In the genomic region with DNA sequence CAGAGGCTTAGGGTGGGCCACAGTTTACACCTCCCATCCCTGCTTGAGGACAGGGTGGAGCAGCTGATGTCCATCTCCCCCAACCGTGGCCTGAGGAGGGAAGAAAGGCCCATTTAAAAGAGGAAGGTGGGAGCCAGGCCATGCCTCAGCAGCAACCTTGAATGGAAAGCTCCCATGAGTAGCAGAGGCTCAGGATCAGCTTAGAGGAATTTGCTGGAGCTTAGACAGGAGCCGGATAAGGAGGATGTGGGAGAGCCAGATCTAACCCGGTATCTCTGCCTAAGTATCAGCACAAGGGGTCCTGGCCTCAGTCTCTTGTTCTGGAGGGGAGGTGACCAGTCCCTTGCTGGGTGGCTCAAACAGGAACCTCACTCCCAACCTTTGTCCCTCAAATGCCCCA, we compare ENCODE assay signal across 20 mouse cellular contexts.
DNase-seq lines count a peak whose midpoint lies in the region; ATAC-seq lines count a peak whose summit lies in the region.
"Had no signal": no experiment of that assay in that cellular context is flagged by ENCODE, and none has a peak within 500 bp of the region (broad histone marks: within the 10 kb centered on the region; RNA-seq: fewer than 3 reads in every experiment).

No protein-coding gene starts in this region.

- no peaks in the 10 kb centered on the region for H3K4me1 ChIP-seq in kidney, embryonic 14.5 days (ENCODE audit: control insufficient read depth, insufficient read depth, low read length)
- H3K4me1 ChIP-seq in hindbrain, embryonic 14.5 days (replicated peaks; ENCODE audit: control insufficient read depth, insufficient read depth, low read length): no peaks in the 10 kb centered on the region

- 54% methylated on average over 3 of the region's 3 CpGs for WGBS in kidney, embryonic 14.5 days
- 62% methylated on average over 3 of the region's 3 CpGs for WGBS in hindbrain, embryonic 14.5 days

- ATAC-seq in kidney, embryonic 14.5 days (ENCODE audit: low FRiP score, low TSS enrichment): no peak
- ATAC-seq in hindbrain, embryonic 14.5 days (ENCODE audit: low FRiP score): no peak
- ATAC-seq: activated CD4-positive, CD25-positive, alpha-beta regulatory T cell, adult 4 months; CD4-positive, CD25-positive, alpha-beta regulatory T cell, adult 4 months; Patski had no signal

- H3K27ac ChIP-seq in kidney, embryonic 14.5 days (ENCODE audit: low read depth, low read length): no peak overlapping the region
- no peak overlapping the region for H3K27ac ChIP-seq in hindbrain, embryonic 14.5 days

- no peak overlapping the region for H3K4me3 ChIP-seq in kidney, embryonic 14.5 days (ENCODE audit: low read length)
- H3K4me3 ChIP-seq in hindbrain, embryonic 14.5 days (replicated peaks; ENCODE audit: low read length): no peak overlapping the region

- no peaks in the 10 kb centered on the region for H3K27me3 ChIP-seq in kidney, embryonic 14.5 days (ENCODE audit: control insufficient read depth, insufficient read depth, low read length)
- no peaks in the 10 kb centered on the region for H3K27me3 ChIP-seq in hindbrain, embryonic 14.5 days (ENCODE audit: control insufficient read depth, insufficient read depth, low read length)
- H3K27me3 ChIP-seq: CH12.LX had no signal

- no peaks in the 10 kb centered on the region for H3K9me3 ChIP-seq in kidney, embryonic 14.5 days (ENCODE audit: control insufficient read depth, low read length)
- no peaks in the 10 kb centered on the region for H3K9me3 ChIP-seq in hindbrain, embryonic 14.5 days (ENCODE audit: control insufficient read depth, low read length)

- no peak overlapping the region for H3K4me2 ChIP-seq in kidney, embryonic 14.5 days (replicated peaks; ENCODE audit: low read depth, low read length)
- H3K4me2 ChIP-seq in hindbrain, embryonic 14.5 days (replicated peaks): no peak overlapping the region

- no peaks in the 10 kb centered on the region for H3K36me3 ChIP-seq in kidney, embryonic 14.5 days (ENCODE audit: control insufficient read depth, insufficient read depth, low read length)
- H3K36me3 ChIP-seq in hindbrain, embryonic 14.5 days (replicated peaks; ENCODE audit: control insufficient read depth, insufficient read depth): no peaks in the 10 kb centered on the region
- H3K36me3 ChIP-seq: G1E had no signal

- DNase-seq in retina, adult 2 months (ENCODE audit: low read depth, low spot score): peak; percentile 28
- DNase-seq in retina, embryonic 14.5 days (ENCODE audit: low spot score): no peak
- peak; percentile 57 for DNase-seq in retina, postnatal 1 day
- peak; percentile 51 for DNase-seq in retina, postnatal 7 days (ENCODE audit: low read depth, low spot score)
- no peak for DNase-seq in hindbrain, embryonic 14.5 days (ENCODE audit: low spot score)
- DNase-seq: adrenal gland, adult 8-10 months; adrenal gland, postnatal 10 days; adrenal gland, postnatal 14 days; adrenal gland, postnatal 25 days; adrenal gland, postnatal 36 days; B cell, adult 2 months; cerebellum, adult 11 months; cerebellum, adult 11-12 months; cerebellum, adult 18-20 months had no signal

- no peak overlapping the region for H3K9ac ChIP-seq in kidney, embryonic 14.5 days (ENCODE audit: low read depth, low read length)
- no peak overlapping the region for H3K9ac ChIP-seq in hindbrain, embryonic 14.5 days

Comparison
In these comparisons a context has a peak if more than half of its experiments do, and no peak if none do; other contexts are left out.
1. DNase-seq: peak in retina, adult 2 months (single experiment), retina, postnatal 1 day (single experiment) and retina, postnatal 7 days (single experiment); none in retina, embryonic 14.5 days (single experiment) and hindbrain, embryonic 14.5 days (single experiment).